Mouse (Mus musculus): ENCODE measurements at regions not wholly inside any gene's neighbourhood (a gene's known extent, or its start where the extent isn't known, plus 50 kb on each side); places are given as distances from the start of the nearest gene placed in this dataset.

GRCm38 (mm10) chr11:41370995-41371394 lies 615.9 kb upstream of the Ccng1 start:
- TF ChIP-seq CTCF (IDR thresholded peaks at IDR 0.05; ENCODE audit: borderline replicate concordance, insufficient read depth, low read depth, low read length) = no peak
- TF ChIP-seq POLR2A (IDR thresholded peaks at IDR 0.05; ENCODE audit: borderline replicate concordance, insufficient read depth, low read length) = no peak

All from cerebellum, adult 2 months (tissue).